Mouse (Mus musculus): ENCODE measurements around the gene Ppp1r35. TPM values are rescaled to one million over a fixed set of nuclear protein-coding genes. Genes with fewer than 3 reads are reported as not detected.

Ppp1r35 gene
- polyA plus RNA-seq (2015; fragmentation: Nextera tagmentation; extraction: Ambion mirVana), result 25.9 and 33.2 TPM in 2 replicates

- H3K4me3 ChIP-seq (replicated peaks), result peak within 1 kb of the TSS; percentile 89
- ATAC-seq (replicated peaks; ENCODE audit: low FRiP score), result peak; percentile 95
- H3K36me3 ChIP-seq, result peaks cover 38% of the 10 kb centered on the region
- under 1% methylated on average over 31 of the region's 31 CpGs for WGBS
- H3K4me2 ChIP-seq, result peak within 1 kb of the TSS; percentile 90
- H3K9me3 ChIP-seq (replicated peaks), result no peaks in the 10 kb centered on the region
- peak within 1 kb of the TSS; percentile 91 for H3K9ac ChIP-seq
- peak within 1 kb of the TSS; percentile 95 for H3K27ac ChIP-seq
- H3K4me1 ChIP-seq, result peaks cover 60% of the 10 kb centered on the region
- H3K27me3 ChIP-seq, result no peaks in the 10 kb centered on the region
These were observed at the start of gene Ppp1r35 for GRCm38 (mm10) chr5:137778635-137779034. Ppp1r35 (plus strand) TSS chr5:137778849.

GRCm38 (mm10) chr5:137733638-137734288 lies 44.9 kb upstream of the Ppp1r35 start:
- 85% methylated on average over 12 of the region's 12 CpGs for WGBS
- ATAC-seq (replicated peaks; ENCODE audit: low FRiP score), result no peak
- no peak overlapping the region for H3K9ac ChIP-seq
- H3K9me3 ChIP-seq (replicated peaks), result no peaks in the 10 kb centered on the region
- H3K4me3 ChIP-seq (replicated peaks), result no peak overlapping the region
- H3K27me3 ChIP-seq, result no peaks in the 10 kb centered on the region
- H3K4me2 ChIP-seq, result no peak overlapping the region
- peaks cover 39% of the 10 kb centered on the region for H3K36me3 ChIP-seq
- H3K27ac ChIP-seq, result no peak overlapping the region
- peaks cover 17% of the 10 kb centered on the region; the same call in 1 of the 2 replicates for H3K4me1 ChIP-seq

- no peak overlapping the region for H3K9ac ChIP-seq
- ATAC-seq (replicated peaks; ENCODE audit: low FRiP score), result no peak; the same call in 1 of the 2 replicates
- H3K4me1 ChIP-seq, result peaks cover 24% of the 10 kb centered on the region; the same call in 1 of the 2 replicates
- H3K4me3 ChIP-seq (replicated peaks), result no peak overlapping the region
- 74% methylated on average over 6 of the region's 6 CpGs for WGBS
- H3K4me2 ChIP-seq, result no peak overlapping the region
- no peak overlapping the region for H3K27ac ChIP-seq
- H3K27me3 ChIP-seq, result no peaks in the 10 kb centered on the region
- no peaks in the 10 kb centered on the region for H3K9me3 ChIP-seq (replicated peaks)
- H3K36me3 ChIP-seq, result peaks cover 39% of the 10 kb centered on the region
These were observed 44.2 kb upstream of the Ppp1r35 start for GRCm38 (mm10) chr5:137734289-137735061.

GRCm38 (mm10) chr5:137737400-137737940 lies 41.2 kb upstream of the Ppp1r35 start:
- no peak for ATAC-seq (replicated peaks; ENCODE audit: low FRiP score)
- WGBS, result 84% methylated on average over 6 of the region's 6 CpGs
- peaks cover 32% of the 10 kb centered on the region for H3K36me3 ChIP-seq
- no peaks in the 10 kb centered on the region for H3K27me3 ChIP-seq
- H3K9me3 ChIP-seq (replicated peaks), result no peaks in the 10 kb centered on the region
- H3K4me3 ChIP-seq (replicated peaks), result no peak overlapping the region
- H3K4me2 ChIP-seq, result no peak overlapping the region
- H3K27ac ChIP-seq, result no peak overlapping the region
- H3K4me1 ChIP-seq, result peaks cover 41% of the 10 kb centered on the region
- no peak overlapping the region for H3K9ac ChIP-seq

GRCm38 (mm10) chr5:137738516-137738915 lies 40.1 kb upstream of the Ppp1r35 start:
- Histone ChIP-seq H3K27ac (no peak overlapping the region), H3K4me1 (peaks cover 41% of the 10 kb centered on the region), H3K4me3 (replicated peaks) (no peak overlapping the region), H3K4me2 (no peak overlapping the region), H3K9me3 (replicated peaks) (no peaks in the 10 kb centered on the region), H3K27me3 (no peaks in the 10 kb centered on the region), H3K36me3 (peaks cover 24% of the 10 kb centered on the region), H3K9ac (no peak overlapping the region; the same call in 1 of the 2 replicates)
- ATAC-seq (replicated peaks; ENCODE audit: low FRiP score), result no peak
- WGBS, result 69% methylated on average over 5 of the region's 5 CpGs

GRCm38 (mm10) chr5:137739471-137739870 lies 39.2 kb upstream of the Ppp1r35 start:
- no peak overlapping the region for H3K9ac ChIP-seq
- peaks cover 19% of the 10 kb centered on the region for H3K36me3 ChIP-seq
- 0 out of 2 replicates have a peak overlapping the region, but pooled peaks have one; percentile 14 for H3K4me2 ChIP-seq
- H3K27me3 ChIP-seq, result no peaks in the 10 kb centered on the region
- peak overlapping the region; percentile 69; the same call in 1 of the 2 replicates for H3K4me3 ChIP-seq (replicated peaks)
- H3K4me1 ChIP-seq, result peaks cover 35% of the 10 kb centered on the region
- no peak overlapping the region for H3K27ac ChIP-seq
- ATAC-seq (replicated peaks; ENCODE audit: low FRiP score), result no peak
- 57% methylated on average over 9 of the region's 9 CpGs for WGBS
- H3K9me3 ChIP-seq (replicated peaks), result no peaks in the 10 kb centered on the region

GRCm38 (mm10) chr5:137740506-137740905 lies 38.1 kb upstream of the Ppp1r35 start:
- Histone ChIP-seq H3K27me3 (no peaks in the 10 kb centered on the region), H3K4me1 (peaks cover 37% of the 10 kb centered on the region), H3K36me3 (peaks cover 12% of the 10 kb centered on the region), H3K27ac (0 out of 2 replicates have a peak overlapping the region, but pooled peaks have one; percentile 81), H3K4me3 (replicated peaks) (peak overlapping the region; percentile 69), H3K9ac (peak overlapping the region; percentile 65), H3K4me2 (peak overlapping the region; percentile 97), H3K9me3 (replicated peaks) (no peaks in the 10 kb centered on the region)
- 10% methylated on average over 11 of the region's 11 CpGs for WGBS
- no peak for ATAC-seq (replicated peaks; ENCODE audit: low FRiP score)

GRCm38 (mm10) chr5:137741023-137741931 lies 37.4 kb upstream of the Ppp1r35 start, which contains the start of gene Nyap1:
Nyap1 (minus strand) TSS chr5:137741607.
- Histone ChIP-seq H3K36me3 (peaks cover 4% of the 10 kb centered on the region; the same call in 1 of the 2 replicates), H3K27ac (peak within 1 kb of the TSS; percentile 81), H3K4me2 (peak within 1 kb of the TSS; percentile 97), H3K27me3 (no peaks in the 10 kb centered on the region), H3K9ac (peak within 1 kb of the TSS; percentile 65), H3K9me3 (replicated peaks) (no peaks in the 10 kb centered on the region), H3K4me1 (peaks cover 38% of the 10 kb centered on the region), H3K4me3 (replicated peaks) (peak within 1 kb of the TSS; percentile 69)
- WGBS, result under 1% methylated on average over 67 of the region's 71 CpGs
- ATAC-seq (replicated peaks; ENCODE audit: low FRiP score), result peak; percentile 86

GRCm38 (mm10) chr5:137742048-137742447 lies 36.6 kb upstream of the Ppp1r35 start:
- Histone ChIP-seq H3K27ac (0 out of 2 replicates have a peak overlapping the region, but pooled peaks have one; percentile 81), H3K4me3 (replicated peaks) (peak overlapping the region; percentile 69), H3K9me3 (replicated peaks) (no peaks in the 10 kb centered on the region), H3K4me1 (peaks cover 41% of the 10 kb centered on the region), H3K27me3 (no peaks in the 10 kb centered on the region), H3K36me3 (no peaks in the 10 kb centered on the region), H3K4me2 (peak overlapping the region; percentile 97), H3K9ac (no peak overlapping the region)
- ATAC-seq (replicated peaks; ENCODE audit: low FRiP score), result no peak
- 59% methylated on average over 10 of the region's 10 CpGs for WGBS

GRCm38 (mm10) chr5:137742836-137743235 lies 35.8 kb upstream of the Ppp1r35 start:
- ATAC-seq (replicated peaks; ENCODE audit: low FRiP score), result no peak
- Histone ChIP-seq H3K36me3 (no peaks in the 10 kb centered on the region), H3K4me1 (peaks cover 49% of the 10 kb centered on the region), H3K9me3 (replicated peaks) (no peaks in the 10 kb centered on the region), H3K4me3 (replicated peaks) (no peak overlapping the region), H3K9ac (no peak overlapping the region), H3K27ac (no peak overlapping the region), H3K4me2 (no peak overlapping the region), H3K27me3 (no peaks in the 10 kb centered on the region)
- 93% methylated on average over 6 of the region's 6 CpGs for whole genome bisulfite sequencing

- no peak overlapping the region for H3K4me3 ChIP-seq (replicated peaks)
- H3K9me3 ChIP-seq (replicated peaks), result no peaks in the 10 kb centered on the region
- peaks cover 52% of the 10 kb centered on the region for H3K4me1 ChIP-seq
- peaks cover under 1% of the 10 kb centered on the region; the same call in 1 of the 2 replicates for H3K36me3 ChIP-seq
- H3K9ac ChIP-seq, result no peak overlapping the region
- no peak for ATAC-seq (replicated peaks; ENCODE audit: low FRiP score)
- WGBS, result 90% methylated on average over 7 of the region's 7 CpGs
- H3K27me3 ChIP-seq, result no peaks in the 10 kb centered on the region
- H3K4me2 ChIP-seq, result no peak overlapping the region
- H3K27ac ChIP-seq, result no peak overlapping the region
These were observed 34.5 kb upstream of the Ppp1r35 start for GRCm38 (mm10) chr5:137744197-137744596.

All from kidney, embryonic 15.5 days (tissue).